Mouse (Mus musculus) limb, embryonic 14.5 days (tissue): ENCODE measurements around the gene Hnrnph3. TPM values are rescaled to one million over a fixed set of nuclear protein-coding genes. Genes with fewer than 3 reads are reported as not detected.

Experiments
- ATAC-seq: fragments of 200-750 bp; cut with Nextera tagmentation; 2 replicates; pipeline ENCODE4 v1.8.0; 2017; ENCODE audit warnings: low read depth, moderate number of reproducible peaks, moderate TSS enrichment; ENCODE audit not compliant: low FRiP score
- DNase-seq: peaks from one replicate; pipeline ENCODE4 v3.0.0-alpha.2; 2015; ENCODE audit warnings: low spot score
- H3K27ac ChIP-seq: fragments of 300-500 bp; sonication (generic); replicated peaks from 2 replicates; pipeline ENCODE4 v1.5.1; 2014; ENCODE audit warnings: low read depth, mild to moderate bottlenecking, low read length, moderate library complexity, mixed read lengths
- H3K27me3 ChIP-seq: fragments of 300-500 bp; sonication (generic); 2 replicates; pipeline ENCODE4 v1.6.1; 2014; ENCODE audit warnings: low read length, mixed read lengths; ENCODE audit not compliant: control insufficient read depth, insufficient read depth
- H3K36me3 ChIP-seq: fragments of 300-500 bp; sonication (generic); 2 replicates; pipeline ENCODE4 v1.6.1; 2014; ENCODE audit warnings: mild to moderate bottlenecking, low read length, moderate library complexity, mixed read lengths; ENCODE audit not compliant: control insufficient read depth, insufficient read depth
- H3K4me1 ChIP-seq: fragments of 300-500 bp; sonication (generic); 2 replicates; pipeline ENCODE4 v1.6.1; 2014; ENCODE audit warnings: antibody characterized with exemption, low read length, mixed read lengths; ENCODE audit not compliant: control insufficient read depth, insufficient read depth
- H3K4me2 ChIP-seq: fragments of 300-500 bp; sonication (generic); replicated peaks from 2 replicates; pipeline ENCODE4 v1.6.1; 2014; ENCODE audit warnings: low read depth, mild to moderate bottlenecking, low read length, moderate library complexity; ENCODE audit not compliant: severe bottlenecking
- H3K4me3 ChIP-seq: fragments of 300-500 bp; sonication (generic); replicated peaks from 2 replicates; pipeline ENCODE4 v1.5.1; 2014; ENCODE audit warnings: low read length
- H3K9ac ChIP-seq: fragments of 300-500 bp; sonication (generic); 2 replicates; pipeline ENCODE4 v1.6.1; 2014; ENCODE audit warnings: mild to moderate bottlenecking, low read depth, low read length, moderate library complexity; ENCODE audit not compliant: severe bottlenecking
- H3K9me3 ChIP-seq: fragments of 300-500 bp; sonication (generic); 2 replicates; pipeline ENCODE4 v1.6.1; 2016; ENCODE audit warnings: low read length; ENCODE audit not compliant: control insufficient read depth
- POLR2A ChIP-seq: fragments of 200-500 bp; IDR thresholded peaks from 2 replicates; pipeline ENCODE4 v1.8.0; 2012; ENCODE audit warnings: inconsistent platforms, mild to moderate bottlenecking, moderate library complexity, borderline replicate concordance; ENCODE audit not compliant: insufficient read depth, insufficient read length; ENCODE audit errors: extremely low read depth
- WGBS: fragments of 180-500 bp; shearing (Covaris S2); extraction: QIAGEN DNeasy Blood & Tissue Kit; methylation state at CpG from one replicate; pipeline ENCODE4 v1.1.7; 2014; 5-methylcytosine and 5-hydroxymethylcytosine counted together
- polyA plus RNA-seq, 2 experiments: library from polyadenylated mRNA; depleted of rRNA in 1 of 2; stranded (reverse) in 1 of 2; unstranded in 1 of 2; fragments of >200 nt; fragmentation: Nextera tagmentation in 1 of 2; extraction: Ambion mirVana in 1 of 2; gene quantifications; 2 replicates each; pipeline versions ENCODE4 v1.2.1 to v1.2.3; 2012 to 2014

Gene Hnrnph3
- polyA plus RNA-seq, 2 experiments = 54.9 to 119 TPM

DNA sequence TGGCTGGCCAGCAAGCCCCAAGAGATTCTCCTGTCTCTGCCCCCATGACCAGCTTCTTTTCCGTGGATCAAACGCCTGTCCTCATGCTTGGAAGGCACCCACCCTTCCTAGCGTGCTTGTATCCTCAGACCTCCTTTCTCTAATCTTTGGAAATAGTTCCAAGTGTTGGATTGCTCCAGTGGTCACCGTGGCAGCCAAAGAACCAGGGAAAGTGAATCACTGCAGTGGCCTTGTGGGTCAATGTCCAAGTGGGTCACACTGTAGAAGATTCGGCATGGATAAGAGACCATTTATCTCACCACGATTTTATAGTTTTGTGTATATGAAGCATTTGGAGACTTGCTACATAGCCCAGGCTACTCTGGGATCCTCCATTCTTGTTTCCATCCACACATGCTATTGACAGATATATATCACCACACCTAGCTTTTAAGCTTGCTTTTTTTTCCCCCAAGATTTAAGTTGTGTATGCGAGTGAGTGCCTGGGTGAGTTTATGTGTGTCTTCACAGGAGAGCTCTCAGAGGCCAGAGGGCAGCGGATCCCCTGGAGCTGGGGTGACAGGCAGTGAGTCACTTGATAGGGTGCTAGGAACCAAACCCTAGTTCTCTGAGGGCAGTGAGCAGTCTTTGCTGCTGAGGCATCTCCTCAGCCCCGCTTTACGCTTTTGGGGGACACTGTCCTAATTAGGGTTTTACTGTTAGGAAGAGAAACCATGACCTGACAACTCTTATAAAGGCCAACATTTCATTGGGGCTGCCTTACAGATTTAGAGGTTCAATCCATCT, 3.6 kb upstream of the Hnrnph3 start:
- Histone ChIP-seq H3K27me3 (no peaks in the 10 kb centered on the region), H3K36me3 (no peaks in the 10 kb centered on the region), H3K4me1 (peaks cover 11% of the 10 kb centered on the region), H3K4me2 (no peak overlapping the region), H3K27ac (no peak overlapping the region), H3K4me3 (no peak overlapping the region), H3K9ac (no peak overlapping the region), H3K9me3 (no peaks in the 10 kb centered on the region)
- ATAC-seq (no peak), DNase-seq (no peak)
- no peak for TF ChIP-seq POLR2A
- WGBS = 92% methylated on average over 10 of the region's 10 CpGs

- no peaks in the 10 kb centered on the region for H3K9me3 ChIP-seq
- no peak overlapping the region for H3K27ac ChIP-seq
- H3K36me3 ChIP-seq = no peaks in the 10 kb centered on the region
- 87% methylated on average over 6 of the region's 6 CpGs for WGBS
- peaks cover 15% of the 10 kb centered on the region for H3K4me1 ChIP-seq
- no peak overlapping the region for H3K4me3 ChIP-seq
- H3K27me3 ChIP-seq = no peaks in the 10 kb centered on the region
- TF ChIP-seq POLR2A = no peak
- no peak overlapping the region for H3K9ac ChIP-seq
- no peak overlapping the region for H3K4me2 ChIP-seq
- ATAC-seq (no peak), DNase-seq (no peak)
These were observed 2.8 kb upstream of the Hnrnph3 start for GRCm38 (mm10) chr10:63026795-63027160.

GRCm38 (mm10) chr10:63026156-63026794, 2.3 kb upstream of the Hnrnph3 start:
- Histone ChIP-seq H3K27me3 (no peaks in the 10 kb centered on the region), H3K9me3 (no peaks in the 10 kb centered on the region), H3K4me1 (peaks cover 20% of the 10 kb centered on the region), H3K4me2 (no peak overlapping the region), H3K4me3 (no peak overlapping the region), H3K9ac (no peak overlapping the region), H3K36me3 (no peaks in the 10 kb centered on the region), H3K27ac (no peak overlapping the region)
- ATAC-seq = no peak
- DNase-seq = peak; percentile 54
- no peak for TF ChIP-seq POLR2A
- WGBS = 25% methylated on average over 8 of the region's 8 CpGs

DNA sequence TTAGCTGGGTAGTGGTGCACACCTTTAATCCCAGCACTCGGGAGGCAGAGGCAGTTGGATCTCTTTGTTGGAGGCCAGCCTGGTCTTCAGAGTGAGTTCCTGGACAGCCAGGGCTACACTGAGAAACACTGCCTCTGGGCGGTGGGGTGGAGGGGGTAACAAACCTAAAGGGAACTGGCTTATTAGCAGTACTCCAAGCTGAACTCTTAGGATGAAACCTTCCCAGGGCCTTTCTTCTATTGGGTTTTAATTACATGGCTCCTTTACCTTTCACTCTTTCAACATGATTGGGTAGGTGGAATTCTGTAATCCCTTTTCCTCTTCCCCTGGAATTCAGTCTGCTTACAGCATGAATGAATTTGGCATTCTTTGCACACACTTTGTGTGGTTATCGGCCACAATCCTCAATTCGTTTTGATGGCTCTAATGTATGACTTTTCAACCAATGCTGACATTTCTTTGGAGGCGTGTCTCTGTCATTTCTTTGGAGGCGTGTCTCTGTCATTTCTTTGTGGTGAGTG, 1.5 kb upstream of the Hnrnph3 start:
- no peak overlapping the region for H3K9ac ChIP-seq
- DNase-seq = peak; percentile 5
- no peaks in the 10 kb centered on the region for H3K36me3 ChIP-seq
- H3K4me1 ChIP-seq = peaks cover 23% of the 10 kb centered on the region
- no peak for TF ChIP-seq POLR2A
- no peak overlapping the region for H3K4me3 ChIP-seq
- ATAC-seq = no peak
- H3K27me3 ChIP-seq = no peaks in the 10 kb centered on the region
- H3K27ac ChIP-seq = peak overlapping the region; percentile 100
- peak overlapping the region; percentile 67; the same call in 1 of the 2 replicates for H3K4me2 ChIP-seq
- 47% methylated on average over 6 of the region's 6 CpGs for WGBS
- H3K9me3 ChIP-seq = no peaks in the 10 kb centered on the region

DNA sequence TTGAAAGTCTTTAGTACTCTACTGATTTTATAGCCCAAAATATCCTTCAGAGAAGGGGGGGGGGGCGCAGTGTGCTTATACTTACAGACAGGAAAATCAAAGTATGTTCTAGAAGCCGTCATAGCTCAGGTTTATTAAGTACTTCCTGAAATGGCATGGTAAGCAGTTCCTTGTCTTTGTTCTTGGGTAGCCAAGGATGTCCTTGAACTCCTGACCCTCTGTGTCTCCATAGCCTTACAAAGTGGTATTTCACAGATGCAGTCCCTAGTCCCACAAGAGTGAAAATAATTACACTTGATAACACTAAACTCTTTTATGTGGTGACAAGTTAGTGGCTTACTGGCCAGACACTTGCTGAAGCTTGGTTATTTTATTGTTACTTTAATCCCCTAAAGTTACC, 999 bp upstream of the Hnrnph3 start:
- WGBS = 30% methylated on average over 2 of the region's 2 CpGs
- Histone ChIP-seq H3K4me1 (peaks cover 23% of the 10 kb centered on the region), H3K9ac (peak overlapping the region; percentile 100; the same call in 1 of the 2 replicates), H3K4me2 (peak overlapping the region; percentile 67), H3K4me3 (peak overlapping the region; percentile 94), H3K27ac (peak overlapping the region; percentile 100), H3K36me3 (no peaks in the 10 kb centered on the region), H3K27me3 (no peaks in the 10 kb centered on the region), H3K9me3 (no peaks in the 10 kb centered on the region)
- no peak for ATAC-seq
- no peak for DNase-seq
- no peak for TF ChIP-seq POLR2A
